Mouse (Mus musculus) neural tube, embryonic 12.5 days (tissue): ENCODE measurements around the gene Adam33. TPM values are rescaled to one million over a fixed set of nuclear protein-coding genes. Genes with fewer than 3 reads are reported as not detected.

Source experiments
- microRNA-seq: library from miRNA; unstranded; fragments of <30 nt; microRNA quantifications from one replicate; pipeline ENCODE4, GENCODE M21; 2017
- polyA plus RNA-seq: library from polyadenylated mRNA; unstranded; fragments of >200 nt; fragmentation: Nextera tagmentation; extraction: Ambion mirVana; gene quantifications from 2 replicates; pipeline ENCODE4 v1.2.1, GENCODE M21; 2016

Adam33 gene
- polyA plus RNA-seq, 1 experiment from 2014 or later, result 0.98 TPM

Small RNA genes within 50 kb of the gene (microRNA-seq; reads per million reads assigned to microRNA genes)
- gene Mir6973b, result not detected

Other genes starting within 250 kb of the Adam33 start
- 86.6 and 95.0 TPM in 2 replicates for gene 4930402H24Rik, start 157.4 kb downstream of the Adam33 start, polyA plus RNA-seq
- 13.5 and 13.6 TPM in 2 replicates for gene Atrn, start 157.3 kb downstream of the Adam33 start, polyA plus RNA-seq
- 9.6 and 11.9 TPM in 2 replicates for gene Gfra4, start 20.7 kb downstream of the Adam33 start, polyA plus RNA-seq
- gene Siglec1, start 23.0 kb upstream of the Adam33 start, polyA plus RNA-seq, result 0.11 and 0.13 TPM in 2 replicates
- gene Hspa12b, start 63.5 kb upstream of the Adam33 start, polyA plus RNA-seq, result 6.1 and 6.9 TPM in 2 replicates
- not detected in 2 replicates for gene Gm11037, start 69.7 kb upstream of the Adam33 start, polyA plus RNA-seq
- 98.8 and 104 TPM in 2 replicates for gene 1700037H04Rik, start 96.3 kb upstream of the Adam33 start, polyA plus RNA-seq
- gene Cenpb, start 116.3 kb upstream of the Adam33 start, polyA plus RNA-seq, result 19.3 and 21.1 TPM in 2 replicates
- 97.0 and 99.5 TPM in 2 replicates for gene Cdc25b, start 123.1 kb upstream of the Adam33 start, polyA plus RNA-seq
- gene Spef1, start 123.5 kb upstream of the Adam33 start, polyA plus RNA-seq, result 9.0 and 9.3 TPM in 2 replicates
- gene Ap5s1, start 143.3 kb upstream of the Adam33 start, polyA plus RNA-seq, result 30.7 and 36.3 TPM in 2 replicates
- gene Mavs, start 170.2 kb upstream of the Adam33 start, polyA plus RNA-seq, result 9.5 and 10.3 TPM in 2 replicates
- gene Pank2, start 198.7 kb upstream of the Adam33 start, polyA plus RNA-seq, result 55.3 and 56.1 TPM in 2 replicates